Mouse (Mus musculus): Measurements from ENCODE around the gene Il2. TPM values are rescaled to one million over a fixed set of nuclear protein-coding genes. Genes with fewer than 3 reads are reported as not detected.

Gene Il2
- polyA plus RNA-seq, 1 experiment from 2014 or later: 0.69 TPM

Other genes with a start within 250 kb of the Il2 start
- 1.0 and 1.1 TPM in 2 replicates for gene Adad1, start 62.4 kb downstream of the Il2 start, polyA plus RNA-seq (2015; fragmentation: Nextera tagmentation; extraction: Ambion mirVana)
- not detected in 2 replicates for gene Il21, start 106.7 kb upstream of the Il2 start, polyA plus RNA-seq (2015; fragmentation: Nextera tagmentation; extraction: Ambion mirVana)
- gene Bbs12, start 186.6 kb upstream of the Il2 start, polyA plus RNA-seq (2015; fragmentation: Nextera tagmentation; extraction: Ambion mirVana): 8.9 and 11.1 TPM in 2 replicates
- 3.5 and 4.5 TPM in 2 replicates for gene Cetn4, start 186.7 kb upstream of the Il2 start, polyA plus RNA-seq (2015; fragmentation: Nextera tagmentation; extraction: Ambion mirVana)
- 4.7 and 4.8 TPM in 2 replicates for gene Fgf2, start 222.4 kb upstream of the Il2 start, polyA plus RNA-seq (2015; fragmentation: Nextera tagmentation; extraction: Ambion mirVana)

All from embryonic facial prominence, embryonic 13.5 days (tissue).